9 mouse cellular contexts compared by ENCODE assay signal in the genomic region with DNA sequence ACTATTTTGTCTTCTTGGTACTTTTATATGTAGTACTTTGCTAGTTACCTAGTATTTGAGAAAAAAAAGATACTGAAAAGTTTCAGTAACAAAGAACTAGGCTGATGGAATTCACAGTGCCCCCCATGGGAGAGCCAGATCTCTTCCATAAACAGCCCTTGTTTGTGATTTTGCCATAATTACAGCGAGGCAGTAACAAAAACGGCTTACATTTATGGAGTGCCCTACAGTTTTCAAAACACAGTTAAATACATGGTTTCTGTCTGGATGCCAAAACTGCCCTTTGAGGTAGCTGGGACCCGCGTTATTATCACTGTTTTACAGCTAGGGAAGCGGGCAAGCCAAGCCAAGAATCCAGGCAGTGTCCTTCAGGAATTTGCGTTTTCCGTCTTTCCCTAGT. TPM values are rescaled to one million over a fixed set of nuclear protein-coding genes. Genes with fewer than 3 reads are reported as not detected.
A peak's percentile ranks its signal among the peaks of the same experiment; 100 is the strongest.
DNase-seq lines count a peak whose midpoint lies in the region; ATAC-seq and TF ChIP-seq lines count a peak whose summit lies in the region.
"Had no signal": no experiment of that assay in that cellular context is flagged by ENCODE, and none has a peak within 500 bp of the region (broad histone marks: within the 10 kb centered on the region; RNA-seq: fewer than 3 reads in every experiment).

No protein-coding gene starts in this region.

- no peaks in the 10 kb centered on the region for H3K79me2 ChIP-seq in heart, adult 2 months (replicated peaks; ENCODE audit: control insufficient read depth, insufficient read depth, low read length)

- peak overlapping the region; percentile 95 for H3K27ac ChIP-seq in heart, adult 2 months
- H3K27ac ChIP-seq in cortical plate, adult 2 months (ENCODE audit: insufficient read depth, low read length), result no peak overlapping the region
- H3K27ac ChIP-seq in heart, postnatal 0 days (ENCODE audit: low read depth), result peak overlapping the region; percentile 99
- H3K27ac ChIP-seq in limb, embryonic 15.5 days, result peak overlapping the region; percentile 97
- H3K27ac ChIP-seq in neural tube, embryonic 12.5 days, result no peak overlapping the region

- H3K4me3 ChIP-seq in heart, adult 2 months, result peak overlapping the region; percentile 60
- peak overlapping the region; percentile 50; the same call in 1 of the 2 replicates for H3K4me3 ChIP-seq in cortical plate, adult 2 months (ENCODE audit: insufficient read depth, low read length)
- peak overlapping the region; percentile 100 for H3K4me3 ChIP-seq in heart, postnatal 0 days (ENCODE audit: low read depth, low read length)
- peak overlapping the region; percentile 99 for H3K4me3 ChIP-seq in limb, embryonic 15.5 days
- H3K4me3 ChIP-seq in neural tube, embryonic 12.5 days, result peak overlapping the region; percentile 97

- H3K4me1 ChIP-seq in heart, adult 2 months (ENCODE audit: control insufficient read depth, insufficient read depth, low read length), result peaks cover 4% of the 10 kb centered on the region
- H3K4me1 ChIP-seq in cortical plate, adult 2 months (ENCODE audit: control insufficient read depth, insufficient read depth, low read length), result peaks cover 2% of the 10 kb centered on the region; the same call in 1 of the 2 replicates
- peaks cover 28% of the 10 kb centered on the region for H3K4me1 ChIP-seq in heart, postnatal 0 days (ENCODE audit: control insufficient read depth, insufficient read depth)
- peaks cover 19% of the 10 kb centered on the region for H3K4me1 ChIP-seq in limb, embryonic 15.5 days
- peaks cover 15% of the 10 kb centered on the region for H3K4me1 ChIP-seq in neural tube, embryonic 12.5 days

- no peak for TF ChIP-seq EP300 in heart, adult 2 months (IDR thresholded peaks at IDR 0.05; ENCODE audit: insufficient read depth, low read depth, low read length)
- TF ChIP-seq EP300 in heart, postnatal 0 days (IDR thresholded peaks at IDR 0.05; ENCODE audit: low read depth), result no peak

- intact Hi-C loops in heart, adult 2 months (cut with DNase I), result loop anchor here (5.0 kb wide), 3 partner anchors 122 to 177 kb away; a partner anchor contains a TSS

- H3K36me3 ChIP-seq in heart, adult 2 months (ENCODE audit: control insufficient read depth, insufficient read depth, low read length), result peaks cover 9% of the 10 kb centered on the region
- H3K36me3 ChIP-seq in heart, postnatal 0 days (replicated peaks; ENCODE audit: control insufficient read depth, insufficient read depth, low read length), result no peaks in the 10 kb centered on the region
- H3K36me3 ChIP-seq in limb, embryonic 15.5 days, result no peaks in the 10 kb centered on the region
- no peaks in the 10 kb centered on the region for H3K36me3 ChIP-seq in neural tube, embryonic 12.5 days

- H3K9me3 ChIP-seq in heart, postnatal 0 days (replicated peaks; ENCODE audit: control insufficient read depth, low read length), result no peaks in the 10 kb centered on the region
- no peaks in the 10 kb centered on the region for H3K9me3 ChIP-seq in limb, embryonic 15.5 days
- H3K9me3 ChIP-seq in neural tube, embryonic 12.5 days, result no peaks in the 10 kb centered on the region

- no peak for ATAC-seq in heart, postnatal 0 days (ENCODE audit: insufficient read depth, low read depth)
- ATAC-seq in limb, embryonic 15.5 days (ENCODE audit: insufficient number of reproducible peaks, low FRiP score, low TSS enrichment, low read depth), result no peak
- ATAC-seq in neural tube, embryonic 12.5 days (ENCODE audit: low FRiP score, low read depth), result no peak

- H3K27me3 ChIP-seq in heart, adult 2 months (ENCODE audit: control insufficient read depth, insufficient read depth, low read length), result no peaks in the 10 kb centered on the region
- H3K27me3 ChIP-seq in heart, postnatal 0 days (ENCODE audit: control insufficient read depth, insufficient read depth, low read length), result no peaks in the 10 kb centered on the region
- H3K27me3 ChIP-seq in limb, embryonic 15.5 days, result no peaks in the 10 kb centered on the region
- H3K27me3 ChIP-seq in neural tube, embryonic 12.5 days (replicated peaks), result no peaks in the 10 kb centered on the region

- DNase-seq in heart, adult 2 months, result peak in 1 of 2 experiments; percentile 21
- DNase-seq in heart, adult 9 months (ENCODE audit: low spot score in 2 of 2), result no peak
- DNase-seq in heart, postnatal 0 days (ENCODE audit: low spot score), result peak; percentile 16
- DNase-seq in right cerebral cortex, adult 2 months (ENCODE audit: low spot score in 2 of 2), result no peak
- DNase-seq in cerebellum, adult 8-10 months, result no peak

- H3K4me2 ChIP-seq in heart, postnatal 0 days (ENCODE audit: low read depth, low read length), result peak overlapping the region; percentile 82
- peak overlapping the region; percentile 52 for H3K4me2 ChIP-seq in limb, embryonic 15.5 days
- H3K4me2 ChIP-seq in neural tube, embryonic 12.5 days (replicated peaks), result peak overlapping the region; percentile 80

- TF ChIP-seq CTCF in heart, adult 2 months (IDR thresholded peaks at IDR 0.05), result peak; percentile 27; the same call in 1 of the 2 replicates
- TF ChIP-seq CTCF in cortical plate, adult 2 months (IDR thresholded peaks at IDR 0.05; ENCODE audit: extremely low read depth, insufficient read depth, low read length), result no peak
- no peak for TF ChIP-seq CTCF in heart, postnatal 0 days (IDR thresholded peaks at IDR 0.05; ENCODE audit: low read depth)

- peak overlapping the region; percentile 37 for H3K9ac ChIP-seq in heart, adult 2 months (ENCODE audit: low read depth, low read length)
- H3K9ac ChIP-seq in heart, postnatal 0 days (replicated peaks; ENCODE audit: low read depth, low read length), result peak overlapping the region; percentile 97
- peak overlapping the region; percentile 40 for H3K9ac ChIP-seq in limb, embryonic 15.5 days
- H3K9ac ChIP-seq in neural tube, embryonic 12.5 days, result peak overlapping the region; percentile 44; the same call in 1 of the 2 replicates

- 7% methylated on average over 7 of the region's 7 CpGs for WGBS in heart, adult 2 months
- 5% methylated on average over 7 of the region's 7 CpGs for WGBS in heart, postnatal 0 days
- 7% methylated on average over 7 of the region's 7 CpGs for WGBS in limb, embryonic 15.5 days
- WGBS in neural tube, embryonic 12.5 days, result 41% methylated on average over 7 of the region's 7 CpGs

- TF ChIP-seq POLR2A in heart, adult 2 months (IDR thresholded peaks at IDR 0.05; ENCODE audit: insufficient read depth, low read depth, low read length), result no peak
- TF ChIP-seq POLR2A in cortical plate, adult 2 months (IDR thresholded peaks at IDR 0.05; ENCODE audit: extremely low read depth, insufficient read depth, low read length), result no peak

RNA-seq across cellular contexts. Expression of a gene that starts 0.6 kb away (rescaled TPM):
- total RNA-seq in heart, adult 2 months (2021), result 10 to 100 TPM; 24.0 to 25.7 TPM
- 8.6 and 17.1 TPM in 2 replicates for polyA plus RNA-seq in heart, adult 2 months (2012; rRNA removed)
- polyA plus RNA-seq in cortical plate, adult 2 months (2012; rRNA removed), result 12.3 and 12.4 TPM in 2 replicates
- 31.3 and 37.4 TPM in 2 replicates for total RNA-seq in heart, postnatal 0 days (2014; rRNA removed; ENCODE audit: low replicate concordance)
- 8.4 and 8.6 TPM in 2 replicates for polyA plus RNA-seq in heart, postnatal 0 days (2015; fragmentation: Nextera tagmentation; extraction: Ambion mirVana)
- polyA plus RNA-seq in limb, embryonic 15.5 days (2015; fragmentation: Nextera tagmentation; extraction: Ambion mirVana), result 14.5 and 18.7 TPM in 2 replicates
- 21.8 and 22.8 TPM in 2 replicates for polyA plus RNA-seq in neural tube, embryonic 12.5 days (2016; fragmentation: Nextera tagmentation; extraction: Ambion mirVana)

RNA-seq across cellular contexts. Expression of a gene that starts 20.2 kb away (rescaled TPM):
- not detected for total RNA-seq in heart, adult 2 months (2021)
- polyA plus RNA-seq in heart, adult 2 months (2012; rRNA removed), result not detected in 2 replicates
- polyA plus RNA-seq in cortical plate, adult 2 months (2012; rRNA removed), result not detected in 2 replicates
- total RNA-seq in heart, postnatal 0 days (2014; rRNA removed; ENCODE audit: low replicate concordance), result not detected in 2 replicates
- polyA plus RNA-seq in heart, postnatal 0 days (2015; fragmentation: Nextera tagmentation; extraction: Ambion mirVana), result not detected in 2 replicates
- polyA plus RNA-seq in limb, embryonic 15.5 days (2015; fragmentation: Nextera tagmentation; extraction: Ambion mirVana), result not detected in 2 replicates
- polyA plus RNA-seq in neural tube, embryonic 12.5 days (2016; fragmentation: Nextera tagmentation; extraction: Ambion mirVana), result not detected in 2 replicates
- total RNA-seq: left cerebral cortex, postnatal 10 days had no signal

Comparison
In these comparisons a context has a peak if more than half of its experiments do, and no peak if none do; other contexts are left out.
1. H3K27ac ChIP-seq: peak in heart, adult 2 months (single experiment), heart, postnatal 0 days (single experiment) and limb, embryonic 15.5 days (single experiment); none in cortical plate, adult 2 months (single experiment) and neural tube, embryonic 12.5 days (single experiment).
2. H3K4me3 ChIP-seq: peak in every context shown above with its lines; median percentile 100 in heart, postnatal 0 days; 99 in limb, embryonic 15.5 days; 97 in neural tube, embryonic 12.5 days; 60 in heart, adult 2 months; 50 in cortical plate, adult 2 months.
3. H3K9ac ChIP-seq: peak in every context shown above with its lines; median percentile 97 in heart, postnatal 0 days; 44 in neural tube, embryonic 12.5 days; 40 in limb, embryonic 15.5 days; 37 in heart, adult 2 months.
4. Peak in every context shown above with its lines, with median percentiles within 50 percentile points of each other: H3K4me2 ChIP-seq.